Mouse (Mus musculus) cerebellum, adult 18-20 months (tissue): ENCODE results near the gene Olfr584.

Experiments
- DNase-seq, 2 experiments: peaks; one replicate each; pipeline ENCODE4 v3.0.0; 2021

The Olfr584 gene

DNA sequence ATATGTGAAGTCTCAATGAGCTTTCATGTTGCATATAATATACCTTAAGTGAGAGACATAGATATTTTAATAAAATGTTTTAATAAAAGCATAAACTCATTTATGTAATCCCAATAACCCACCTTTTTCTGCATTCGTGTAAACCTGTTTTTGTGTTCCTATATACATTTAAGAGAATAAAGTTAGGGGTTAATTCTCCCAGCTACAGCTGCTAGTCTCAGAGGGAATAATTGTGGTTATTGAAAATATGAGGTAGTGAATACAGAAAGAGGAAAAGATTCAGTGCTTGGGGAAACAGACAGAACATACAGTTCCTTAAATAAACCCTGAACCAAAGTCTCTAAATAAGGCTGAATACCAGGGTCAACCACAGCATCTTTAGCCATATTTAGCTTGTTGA lies at the start of gene Olfr584:
Gene Olfr584, plus strand, starts transcription at position 301 of the 400 bp plus-strand sequence.
- DNase-seq = no peak

DNA sequence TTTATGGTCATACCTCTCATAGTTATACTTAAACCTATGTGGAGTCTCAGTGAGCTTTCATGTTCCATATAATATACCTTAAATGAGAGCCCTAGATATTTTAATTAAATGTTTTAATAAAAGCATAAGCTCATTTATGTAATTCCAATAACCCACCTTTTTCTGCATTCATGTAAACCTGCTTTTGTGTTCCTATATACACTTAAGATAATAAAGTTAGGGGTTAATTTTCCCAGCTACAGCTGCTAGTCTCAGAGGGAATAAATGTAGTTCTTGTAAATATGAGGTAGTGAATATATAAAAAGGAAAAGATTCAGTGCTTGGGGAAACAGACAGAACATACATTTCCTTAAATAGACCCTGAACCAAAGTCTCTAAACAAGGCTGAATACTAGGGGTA lies 44.0 kb upstream of the Olfr584 start, which contains the start of gene Olfr582:
Gene Olfr582, plus strand, starts transcription at position 301 of the 400 bp plus-strand sequence.
- no peak for DNase-seq

DNA sequence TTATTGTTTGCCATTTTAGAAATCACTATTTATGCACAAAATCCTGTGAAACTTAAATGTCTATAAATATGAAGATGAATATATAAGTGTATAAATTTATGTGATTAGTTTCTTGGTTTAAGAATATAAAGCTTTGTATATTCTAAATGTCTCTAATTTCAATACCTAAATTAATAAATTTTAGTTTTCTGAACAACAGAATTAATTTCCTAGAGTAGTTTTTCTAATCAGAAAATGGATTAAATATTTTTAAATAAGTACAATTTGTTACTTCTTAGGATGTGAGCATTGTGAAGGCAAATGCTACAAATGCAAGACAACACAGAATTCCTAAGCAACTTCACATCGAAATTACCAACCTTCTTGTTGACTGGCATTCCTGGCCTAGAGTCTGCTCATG lies 30.7 kb upstream of the Olfr584 start, which contains the start of gene Olfr583:
Gene Olfr583, plus strand, starts transcription at position 301 of the 400 bp plus-strand sequence.
- no peak for DNase-seq

DNA sequence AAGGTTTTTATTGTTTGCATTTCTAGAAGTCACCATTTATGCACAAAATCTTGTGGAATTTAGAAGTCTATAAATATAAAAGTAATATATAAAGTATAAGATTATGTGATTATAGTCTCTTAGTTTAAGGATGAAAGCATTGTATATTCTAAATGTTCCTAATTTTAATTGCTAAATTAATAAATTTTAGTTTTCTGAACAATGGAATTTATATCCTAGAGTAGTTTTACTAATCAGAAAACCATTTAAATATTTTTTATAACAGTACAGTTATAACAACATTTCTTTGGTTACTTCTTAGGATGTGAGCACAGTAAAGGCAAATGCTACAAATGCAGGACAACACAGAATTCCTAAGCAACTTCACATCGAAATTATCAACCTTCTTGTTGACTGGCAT lies 15.7 kb downstream of the Olfr584 start, which contains the start of gene Olfr585:
Gene Olfr585, plus strand, starts transcription at position 301 of the 400 bp plus-strand sequence.
- no peak for DNase-seq

DNA sequence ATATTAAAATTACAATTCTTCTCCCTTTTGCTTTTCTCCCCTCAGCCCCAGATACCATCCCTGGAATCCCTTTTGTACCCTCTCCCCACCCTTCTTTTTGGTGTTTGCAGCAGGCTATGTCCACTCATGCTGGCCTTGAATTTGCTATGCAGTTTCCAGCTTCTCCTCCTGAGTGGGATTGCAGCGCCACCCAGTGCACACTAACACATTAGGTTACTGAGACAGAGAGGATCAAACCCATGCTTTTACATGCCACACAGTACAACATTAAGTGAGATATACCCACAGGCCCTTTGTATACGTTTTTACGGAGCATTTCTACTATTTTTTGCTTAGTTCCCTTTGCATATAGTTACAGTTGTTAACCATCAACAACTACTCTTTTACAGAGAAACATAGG lies 37.7 kb downstream of the Olfr584 start:
- DNase-seq = no peak

DNA sequence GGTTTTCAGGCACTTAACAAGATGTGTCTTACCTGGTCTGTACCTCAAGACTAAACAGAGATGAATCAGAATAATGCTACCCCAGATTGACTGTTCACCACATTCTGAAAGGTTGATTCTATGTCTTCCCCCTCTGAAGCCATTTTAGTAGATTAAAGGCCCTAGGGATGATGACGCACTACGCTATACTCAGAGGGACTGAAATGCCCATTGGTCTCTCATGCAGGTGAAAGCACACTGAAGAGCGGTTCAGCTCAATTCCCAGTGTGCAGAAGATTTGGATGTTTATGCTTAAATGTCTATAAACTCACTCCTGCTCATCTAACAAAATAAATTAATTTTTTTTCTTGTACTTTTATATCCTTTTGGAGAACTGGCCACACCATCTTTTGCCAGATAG lies 43.9 kb downstream of the Olfr584 start, which contains the start of gene Olfr586:
Gene Olfr586, minus strand, starts transcription at position 101 of the 400 bp plus-strand sequence.
- no peak for DNase-seq
